Mouse (Mus musculus): ENCODE results near the gene Tom1l1. TPM values are rescaled to one million over a fixed set of nuclear protein-coding genes. Genes with fewer than 3 reads are reported as not detected.

The Tom1l1 gene
- polyA plus RNA-seq, 1 experiment: 2.6 TPM

DNA sequence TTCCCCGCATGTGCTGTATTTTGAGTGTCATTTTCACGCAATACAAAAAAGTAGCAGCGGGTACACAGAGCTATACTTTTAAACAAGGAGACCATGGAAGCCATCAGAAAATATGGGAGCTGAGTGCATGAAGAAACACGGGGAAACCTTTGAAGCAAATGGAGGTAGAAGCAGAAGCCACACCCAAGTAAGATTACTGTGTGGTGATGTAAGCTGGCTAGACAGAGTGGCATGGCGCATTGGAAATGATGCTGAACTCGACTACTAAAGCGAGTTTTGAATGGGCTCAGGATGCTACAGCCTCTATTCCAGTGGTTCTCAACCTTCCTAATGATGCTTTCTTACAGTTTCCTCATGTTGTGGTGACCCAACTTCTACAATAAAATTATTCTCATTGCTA lies 11.1 kb downstream of the Tom1l1 start:
- no peaks in the 10 kb centered on the region for H3K4me1 ChIP-seq (replicated peaks; ENCODE audit: control insufficient read depth, insufficient read depth, low read length)
- H3K36me3 ChIP-seq (ENCODE audit: control insufficient read depth, insufficient read depth, low read length): no peaks in the 10 kb centered on the region
- H3K27me3 ChIP-seq (ENCODE audit: control insufficient read depth, insufficient read depth, low read length): no peaks in the 10 kb centered on the region
- 93% methylated on average over 7 of the region's 7 CpGs for WGBS
- no peak for TF ChIP-seq CTCF (IDR thresholded peaks at IDR 0.05; ENCODE audit: borderline replicate concordance, control insufficient read depth, extremely low read depth, insufficient read depth, low read length, poor library complexity)
- TF ChIP-seq POLR2A (IDR thresholded peaks at IDR 0.05; ENCODE audit: control insufficient read depth, extremely low read depth, insufficient read depth, low read length, poor library complexity): no peak
- no peak overlapping the region for H3K4me3 ChIP-seq (ENCODE audit: control insufficient read depth, insufficient read depth, low read length)
- DNase-seq: no peak
- no peak overlapping the region for H3K27ac ChIP-seq (ENCODE audit: control insufficient read depth, insufficient read depth, low read length)

DNA sequence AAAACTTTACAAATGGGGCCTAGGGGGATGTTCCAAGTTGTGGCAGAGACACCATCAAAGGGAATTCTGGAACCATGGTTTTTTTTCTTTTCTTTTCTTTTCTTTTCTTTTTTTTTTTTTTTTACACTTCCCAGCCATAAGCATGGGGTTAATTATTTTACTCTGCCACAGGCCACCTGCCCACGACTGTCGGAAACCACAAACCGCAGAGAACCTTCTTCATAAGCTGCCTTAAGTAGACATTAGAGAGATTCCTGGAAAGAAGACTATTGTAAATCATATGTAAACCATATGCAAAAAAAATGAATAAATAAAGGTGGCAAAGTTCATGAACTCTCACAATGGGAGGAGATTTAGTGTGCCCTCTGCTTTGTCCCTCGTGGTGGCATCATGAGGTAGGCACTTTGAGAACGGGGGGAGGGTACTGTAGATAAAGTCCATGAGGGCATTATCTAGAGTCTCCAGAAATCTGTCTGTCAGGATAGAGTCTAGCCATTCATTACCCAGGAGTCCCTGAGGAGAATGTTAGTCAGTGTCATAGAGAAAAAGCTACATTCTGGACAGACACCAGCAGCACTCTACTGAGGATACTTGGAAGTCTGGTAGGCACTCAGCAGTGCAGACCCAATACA lies 12.6 kb downstream of the Tom1l1 start:
- Histone ChIP-seq H3K36me3 (ENCODE audit: control insufficient read depth, insufficient read depth, low read length) (no peaks in the 10 kb centered on the region), H3K4me3 (ENCODE audit: control insufficient read depth, insufficient read depth, low read length) (no peak overlapping the region), H3K4me1 (replicated peaks; ENCODE audit: control insufficient read depth, insufficient read depth, low read length) (no peaks in the 10 kb centered on the region), H3K27ac (ENCODE audit: control insufficient read depth, insufficient read depth, low read length) (no peak overlapping the region), H3K27me3 (ENCODE audit: control insufficient read depth, insufficient read depth, low read length) (no peaks in the 10 kb centered on the region)
- no peak for TF ChIP-seq CTCF (IDR thresholded peaks at IDR 0.05; ENCODE audit: borderline replicate concordance, control insufficient read depth, extremely low read depth, insufficient read depth, low read length, poor library complexity)
- no peak for TF ChIP-seq POLR2A (IDR thresholded peaks at IDR 0.05; ENCODE audit: control insufficient read depth, extremely low read depth, insufficient read depth, low read length, poor library complexity)
- no peak for DNase-seq
- WGBS: 10% methylated on average over 5 of the region's 5 CpGs

DNA sequence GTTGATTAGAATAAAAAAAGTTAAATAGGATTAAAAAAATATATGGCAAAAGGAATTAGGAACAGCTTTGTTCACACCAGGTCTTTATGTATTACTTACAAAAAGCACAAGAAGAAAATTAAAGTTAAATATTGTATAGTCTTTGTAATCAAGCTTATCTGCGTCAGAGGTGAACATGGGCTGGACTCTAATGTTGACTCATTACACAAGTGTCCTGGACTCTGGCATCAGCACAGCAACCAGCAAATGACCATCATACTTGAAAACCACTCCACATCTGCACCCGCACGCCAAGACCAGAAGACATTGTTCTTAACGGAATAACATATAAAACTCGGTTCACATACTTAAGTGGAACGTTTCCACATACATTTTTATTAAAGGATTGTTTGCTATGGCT lies 20.8 kb downstream of the Tom1l1 start:
- Histone ChIP-seq H3K4me1 (replicated peaks; ENCODE audit: control insufficient read depth, insufficient read depth, low read length) (no peaks in the 10 kb centered on the region), H3K36me3 (ENCODE audit: control insufficient read depth, insufficient read depth, low read length) (no peaks in the 10 kb centered on the region), H3K4me3 (ENCODE audit: control insufficient read depth, insufficient read depth, low read length) (no peak overlapping the region), H3K27ac (ENCODE audit: control insufficient read depth, insufficient read depth, low read length) (no peak overlapping the region), H3K27me3 (ENCODE audit: control insufficient read depth, insufficient read depth, low read length) (no peaks in the 10 kb centered on the region)
- 97% methylated on average over 6 of the region's 6 CpGs for WGBS
- DNase-seq: no peak
- no peak for TF ChIP-seq POLR2A (IDR thresholded peaks at IDR 0.05; ENCODE audit: control insufficient read depth, extremely low read depth, insufficient read depth, low read length, poor library complexity)
- no peak for TF ChIP-seq CTCF (IDR thresholded peaks at IDR 0.05; ENCODE audit: borderline replicate concordance, control insufficient read depth, extremely low read depth, insufficient read depth, low read length, poor library complexity)

DNA sequence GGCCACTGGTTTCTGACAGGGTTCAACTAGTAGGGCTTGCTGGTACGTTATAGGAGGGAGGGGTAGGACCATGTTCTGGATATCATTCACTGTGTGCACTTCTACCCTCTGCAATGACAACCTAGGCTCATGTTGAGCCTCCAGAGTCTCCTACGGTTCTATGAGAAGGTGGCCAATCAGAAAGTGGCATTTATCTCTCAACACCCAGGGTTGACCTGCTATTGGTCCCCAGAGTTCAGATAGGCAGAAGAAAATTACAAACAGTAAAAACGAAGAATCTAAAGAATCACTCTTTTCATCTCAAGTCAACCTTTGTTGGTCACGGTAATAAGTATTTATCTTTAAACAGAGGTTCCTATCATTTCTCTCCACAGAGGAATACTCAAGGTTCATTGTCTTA lies 21.2 kb downstream of the Tom1l1 start:
- no peaks in the 10 kb centered on the region for H3K4me1 ChIP-seq (replicated peaks; ENCODE audit: control insufficient read depth, insufficient read depth, low read length)
- H3K27me3 ChIP-seq (ENCODE audit: control insufficient read depth, insufficient read depth, low read length): no peaks in the 10 kb centered on the region
- H3K27ac ChIP-seq (ENCODE audit: control insufficient read depth, insufficient read depth, low read length): no peak overlapping the region
- TF ChIP-seq POLR2A (IDR thresholded peaks at IDR 0.05; ENCODE audit: control insufficient read depth, extremely low read depth, insufficient read depth, low read length, poor library complexity): no peak
- no peak for TF ChIP-seq CTCF (IDR thresholded peaks at IDR 0.05; ENCODE audit: borderline replicate concordance, control insufficient read depth, extremely low read depth, insufficient read depth, low read length, poor library complexity)
- no peak overlapping the region for H3K4me3 ChIP-seq (ENCODE audit: control insufficient read depth, insufficient read depth, low read length)
- no peaks in the 10 kb centered on the region for H3K36me3 ChIP-seq (ENCODE audit: control insufficient read depth, insufficient read depth, low read length)
- WGBS: 95% methylated on average over 4 of the region's 4 CpGs
- no peak for DNase-seq

DNA sequence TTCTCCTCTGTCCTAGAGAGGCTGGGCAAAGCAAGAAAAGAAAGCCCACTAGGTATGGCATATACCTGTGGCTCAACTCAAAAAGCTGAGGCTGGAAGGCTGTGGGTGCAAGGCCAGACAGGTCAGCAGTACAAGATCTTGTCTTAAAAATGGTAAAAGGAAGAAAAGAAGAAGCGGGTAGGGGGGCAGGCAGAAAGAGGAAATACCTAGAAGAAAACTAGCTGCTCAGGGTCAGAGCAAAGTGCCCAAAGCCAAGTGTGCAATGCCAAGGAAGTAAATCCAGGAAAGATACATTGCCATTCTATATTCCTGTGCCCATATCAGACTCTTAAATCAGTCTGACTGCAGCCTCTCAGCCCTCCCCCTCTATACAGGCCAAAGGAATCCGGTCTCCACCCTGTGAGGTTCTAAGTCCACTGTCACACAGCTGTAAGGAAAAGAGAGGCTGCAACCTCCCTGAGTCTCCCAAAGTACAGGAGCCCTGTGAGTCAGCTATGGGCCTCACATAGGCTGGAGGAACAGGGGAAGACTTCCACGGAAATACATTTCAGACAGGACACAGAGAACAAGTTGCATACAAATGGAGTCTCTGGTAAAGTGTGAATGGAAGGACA lies 21.9 kb downstream of the Tom1l1 start:
- TF ChIP-seq POLR2A (IDR thresholded peaks at IDR 0.05; ENCODE audit: control insufficient read depth, extremely low read depth, insufficient read depth, low read length, poor library complexity) (no peak), CTCF (IDR thresholded peaks at IDR 0.05; ENCODE audit: borderline replicate concordance, control insufficient read depth, extremely low read depth, insufficient read depth, low read length, poor library complexity) (no peak)
- H3K4me1 ChIP-seq (replicated peaks; ENCODE audit: control insufficient read depth, insufficient read depth, low read length): no peaks in the 10 kb centered on the region
- no peaks in the 10 kb centered on the region for H3K27me3 ChIP-seq (ENCODE audit: control insufficient read depth, insufficient read depth, low read length)
- H3K36me3 ChIP-seq (ENCODE audit: control insufficient read depth, insufficient read depth, low read length): no peaks in the 10 kb centered on the region
- 71% methylated on average over 3 of the region's 3 CpGs for WGBS
- no peak overlapping the region for H3K4me3 ChIP-seq (ENCODE audit: control insufficient read depth, insufficient read depth, low read length)
- no peak for DNase-seq
- no peak overlapping the region for H3K27ac ChIP-seq (ENCODE audit: control insufficient read depth, insufficient read depth, low read length)

DNA sequence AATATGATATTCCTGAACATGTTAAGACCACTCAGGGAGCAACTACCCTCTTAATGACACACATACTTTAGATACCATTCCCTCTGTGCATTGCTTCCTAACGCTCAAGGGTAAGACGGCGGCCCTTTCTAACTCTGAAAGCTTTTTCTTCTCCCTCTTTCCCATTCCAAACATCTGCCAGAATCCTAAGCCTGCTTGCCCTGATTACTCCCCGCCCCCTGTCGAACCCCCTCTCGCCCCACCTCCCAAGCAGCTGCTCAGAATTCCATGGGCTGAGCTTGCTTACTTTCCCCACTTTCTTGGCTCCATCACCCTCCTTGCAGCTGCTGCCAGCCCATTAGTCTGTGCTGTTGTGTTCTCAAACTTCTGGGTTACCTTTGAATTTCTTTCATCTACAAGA lies 23.0 kb downstream of the Tom1l1 start:
- WGBS: 97% methylated on average over 6 of the region's 6 CpGs
- no peak overlapping the region for H3K27ac ChIP-seq (ENCODE audit: control insufficient read depth, insufficient read depth, low read length)
- H3K36me3 ChIP-seq (ENCODE audit: control insufficient read depth, insufficient read depth, low read length): no peaks in the 10 kb centered on the region
- no peak overlapping the region for H3K4me3 ChIP-seq (ENCODE audit: control insufficient read depth, insufficient read depth, low read length)
- no peaks in the 10 kb centered on the region for H3K4me1 ChIP-seq (replicated peaks; ENCODE audit: control insufficient read depth, insufficient read depth, low read length)
- no peaks in the 10 kb centered on the region for H3K27me3 ChIP-seq (ENCODE audit: control insufficient read depth, insufficient read depth, low read length)
- DNase-seq: no peak
- no peak for TF ChIP-seq CTCF (IDR thresholded peaks at IDR 0.05; ENCODE audit: borderline replicate concordance, control insufficient read depth, extremely low read depth, insufficient read depth, low read length, poor library complexity)
- no peak for TF ChIP-seq POLR2A (IDR thresholded peaks at IDR 0.05; ENCODE audit: control insufficient read depth, extremely low read depth, insufficient read depth, low read length, poor library complexity)
